Mouse (Mus musculus) forebrain, postnatal 0 days (tissue): ENCODE measurements at regions not wholly inside any gene's neighbourhood (a gene's known extent, or its start where the extent isn't known, plus 50 kb on each side); places are given as distances from the start of the nearest gene placed in this dataset.

Source experiments
- ATAC-seq: fragments of 200-750 bp; cut with Nextera tagmentation; 2 replicates; pipeline ENCODE4 v1.8.0; 2017; ENCODE audit warnings: mild to moderate bottlenecking, moderate library complexity
- DNase-seq: peaks from one replicate; pipeline ENCODE4 v3.0.0-alpha.2; 2015
- H3K27ac ChIP-seq: fragments of 300-500 bp; sonication (generic); 2 replicates; pipeline ENCODE4 v1.5.1; 2014; ENCODE audit warnings: low read depth, mild to moderate bottlenecking, antibody characterized with exemption, low read length, moderate library complexity, mixed read lengths
- H3K27me3 ChIP-seq: fragments of 300-500 bp; sonication (generic); 2 replicates; pipeline ENCODE4 v1.6.1; 2014; ENCODE audit warnings: mild to moderate bottlenecking, low read length, mixed read lengths; ENCODE audit not compliant: insufficient read depth
- H3K36me3 ChIP-seq: fragments of 300-500 bp; sonication (generic); 2 replicates; pipeline ENCODE4 v1.6.1; 2014; ENCODE audit warnings: mild to moderate bottlenecking, moderate library complexity; ENCODE audit not compliant: insufficient read depth
- H3K4me1 ChIP-seq: fragments of 300-500 bp; sonication (generic); 2 replicates; pipeline ENCODE4 v1.6.1; 2014; ENCODE audit warnings: antibody characterized with exemption; ENCODE audit not compliant: insufficient read depth
- H3K4me2 ChIP-seq: fragments of 300-500 bp; sonication (generic); 2 replicates; pipeline ENCODE4 v1.6.1; 2014; ENCODE audit warnings: low read depth, mild to moderate bottlenecking, moderate library complexity
- H3K4me3 ChIP-seq: fragments of 300-500 bp; sonication (generic); 2 replicates; pipeline ENCODE4 v1.5.1; 2014; ENCODE audit warnings: low read depth, low read length, mixed read lengths
- H3K9ac ChIP-seq: fragments of 300-500 bp; sonication (generic); 2 replicates; pipeline ENCODE4 v1.6.1; 2014; ENCODE audit warnings: mild to moderate bottlenecking
- H3K9me3 ChIP-seq: fragments of 300-500 bp; sonication (generic); 2 replicates; pipeline ENCODE4 v1.6.1; 2016; ENCODE audit warnings: low read length
- CTCF ChIP-seq: sonication (generic); IDR thresholded peaks from 2 replicates; pipeline ENCODE4 v1.5.1; 2016; ENCODE audit warnings: antibody characterized with exemption, control low read depth, low read depth
- WGBS: fragments of 180-500 bp; shearing (Covaris S2); extraction: QIAGEN DNeasy Blood & Tissue Kit; methylation state at CpG from one replicate; pipeline ENCODE4 v1.1.7; 2014; 5-methylcytosine and 5-hydroxymethylcytosine counted together

DNA sequence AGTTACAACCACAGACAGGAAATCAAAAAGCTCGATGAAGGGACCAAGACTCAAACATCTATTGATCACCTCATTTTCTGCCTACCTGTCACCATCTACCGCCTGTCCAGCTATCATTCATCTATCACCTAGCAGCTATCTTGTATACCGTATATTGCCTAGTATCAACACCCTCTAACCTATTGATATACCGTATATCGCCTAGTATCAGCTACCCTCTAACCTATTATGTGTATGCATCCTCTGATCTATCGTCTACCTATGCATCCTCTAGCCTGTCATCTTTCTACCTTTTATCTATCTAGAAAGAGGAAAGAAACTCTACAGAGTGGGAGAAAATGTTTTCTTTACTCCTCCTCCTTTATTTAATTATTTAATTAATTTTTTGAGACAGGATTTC lies 143.2 kb downstream of the Bmp7 start:
- Histone ChIP-seq H3K27me3 (no peaks in the 10 kb centered on the region), H3K4me1 (no peaks in the 10 kb centered on the region), H3K27ac (no peak overlapping the region), H3K9me3 (no peaks in the 10 kb centered on the region), H3K4me2 (no peak overlapping the region), H3K4me3 (no peak overlapping the region), H3K9ac (no peak overlapping the region), H3K36me3 (no peaks in the 10 kb centered on the region)
- DNase-seq: no peak
- ATAC-seq: no peak
- WGBS: 26% methylated on average over 6 of the region's 6 CpGs
- no peak for TF ChIP-seq CTCF

- no peak for DNase-seq
- H3K36me3 ChIP-seq: no peaks in the 10 kb centered on the region
Measured at GRCm38 (mm10) chr2:172799951-172800350, 140.2 kb downstream of the Bmp7 start.

DNA sequence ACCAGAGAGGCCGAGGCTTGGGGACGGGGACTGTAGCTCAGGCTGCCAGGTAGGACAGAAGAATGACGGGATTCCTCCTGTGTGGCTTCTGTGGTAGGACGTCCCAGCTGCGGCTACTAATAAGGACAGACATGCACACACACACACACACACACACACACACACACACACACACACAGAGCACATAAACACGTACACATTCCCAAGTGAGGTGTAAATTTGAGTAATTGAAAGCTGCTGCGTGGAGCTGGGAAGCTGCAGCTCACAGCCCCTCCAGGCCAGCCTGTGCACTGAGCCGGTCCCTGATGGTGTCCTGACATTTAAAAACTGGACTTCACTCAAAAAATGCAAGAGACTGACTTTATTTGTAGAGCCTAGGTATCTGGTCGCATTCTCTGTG lies 139.3 kb downstream of the Bmp7 start:
- Histone ChIP-seq H3K4me1 (no peaks in the 10 kb centered on the region), H3K27me3 (no peaks in the 10 kb centered on the region), H3K4me3 (no peak overlapping the region), H3K9ac (no peak overlapping the region), H3K27ac (no peak overlapping the region), H3K9me3 (no peaks in the 10 kb centered on the region), H3K36me3 (no peaks in the 10 kb centered on the region), H3K4me2 (no peak overlapping the region)
- TF ChIP-seq CTCF: no peak
- WGBS: 72% methylated on average over 9 of the region's 9 CpGs
- no peak for DNase-seq
- no peak for ATAC-seq

More at GRCm38 (mm10) chr2:172799951-172800350, 140.2 kb downstream of the Bmp7 start:
- Histone ChIP-seq H3K4me3 (no peak overlapping the region), H3K9me3 (no peaks in the 10 kb centered on the region), H3K9ac (no peak overlapping the region), H3K27me3 (no peaks in the 10 kb centered on the region), H3K27ac (no peak overlapping the region), H3K4me1 (no peaks in the 10 kb centered on the region), H3K4me2 (no peak overlapping the region)
- ATAC-seq: no peak
- 29% methylated on average over 10 of the region's 10 CpGs for WGBS
- TF ChIP-seq CTCF: no peak

DNA sequence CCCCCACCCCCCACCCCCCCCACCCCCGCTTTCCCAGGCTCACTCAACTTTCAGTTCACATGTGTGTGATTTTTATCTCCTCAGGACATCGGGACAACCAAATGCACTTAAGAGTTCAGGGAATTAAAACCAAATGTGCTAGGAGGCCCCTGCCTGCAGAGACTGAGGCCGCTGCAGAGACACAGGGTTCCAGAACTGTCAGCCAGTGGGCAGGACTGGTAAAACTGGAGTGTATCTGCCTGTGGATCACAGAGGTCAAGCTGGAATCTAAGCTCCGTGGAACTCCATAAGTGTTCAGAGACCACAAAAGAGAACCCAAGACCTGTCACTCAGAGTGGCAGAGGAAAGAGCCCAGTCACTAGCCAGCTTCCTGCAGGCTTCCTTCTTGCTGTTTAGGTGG lies 138.3 kb downstream of the Bmp7 start:
- 54% methylated on average over 4 of the region's 4 CpGs for whole genome bisulfite sequencing
- Histone ChIP-seq H3K9ac (no peak overlapping the region), H3K4me2 (no peak overlapping the region), H3K4me3 (no peak overlapping the region), H3K9me3 (no peaks in the 10 kb centered on the region), H3K36me3 (no peaks in the 10 kb centered on the region), H3K4me1 (no peaks in the 10 kb centered on the region), H3K27ac (no peak overlapping the region), H3K27me3 (no peaks in the 10 kb centered on the region)
- no peak for DNase-seq
- no peak for ATAC-seq
- no peak for TF ChIP-seq CTCF

DNA sequence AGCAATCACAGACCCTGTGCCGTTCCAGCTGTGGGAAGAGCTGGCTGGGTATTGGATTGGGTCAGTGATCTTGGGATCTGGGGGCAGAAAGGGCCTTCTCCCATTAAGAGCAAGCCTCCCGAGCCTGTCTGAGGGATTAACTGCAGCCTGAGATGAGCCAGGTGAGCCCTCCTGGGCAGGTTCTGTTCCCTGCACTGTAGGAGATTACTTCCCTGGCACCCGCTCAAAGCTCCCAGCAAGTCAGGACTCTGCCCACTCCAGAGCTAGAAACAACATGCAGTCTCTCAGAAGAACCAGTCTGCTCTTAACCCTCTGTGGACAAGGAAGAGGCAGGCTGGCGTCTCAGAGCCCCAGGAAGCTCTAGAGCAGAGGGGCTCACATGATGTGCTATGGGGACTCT lies 132.7 kb downstream of the Bmp7 start:
- Histone ChIP-seq H3K4me1 (no peaks in the 10 kb centered on the region), H3K27ac (no peak overlapping the region), H3K9me3 (no peaks in the 10 kb centered on the region), H3K27me3 (no peaks in the 10 kb centered on the region), H3K9ac (no peak overlapping the region), H3K4me3 (no peak overlapping the region), H3K36me3 (no peaks in the 10 kb centered on the region), H3K4me2 (no peak overlapping the region)
- ATAC-seq (no peak), DNase-seq (no peak)
- WGBS: 62% methylated on average over 4 of the region's 4 CpGs
- TF ChIP-seq CTCF: no peak

DNA sequence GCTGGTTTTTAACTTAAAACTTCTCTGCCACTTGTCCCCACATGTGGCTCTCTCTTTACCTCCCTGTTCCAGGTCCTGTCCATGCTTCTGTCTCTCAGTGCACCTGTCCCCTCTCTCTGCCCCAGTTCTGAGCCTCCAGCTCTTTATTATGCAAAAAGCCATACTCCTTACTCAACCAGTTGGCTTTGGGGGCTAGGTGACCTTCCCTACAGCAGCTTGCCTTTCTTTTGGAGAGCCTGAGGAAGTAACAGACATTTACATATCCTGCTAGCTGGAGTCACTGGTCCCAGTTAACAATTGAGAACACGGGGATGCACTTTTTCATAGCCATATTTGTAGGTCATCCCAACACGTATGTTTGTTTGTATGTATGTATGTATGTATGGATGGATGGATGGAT lies 130.8 kb downstream of the Bmp7 start:
- 90% methylated on average over 2 of the region's 2 CpGs for WGBS
- no peak for TF ChIP-seq CTCF
- Histone ChIP-seq H3K27ac (no peak overlapping the region), H3K36me3 (no peaks in the 10 kb centered on the region), H3K4me3 (no peak overlapping the region), H3K4me1 (no peaks in the 10 kb centered on the region), H3K27me3 (no peaks in the 10 kb centered on the region), H3K9ac (no peak overlapping the region), H3K4me2 (no peak overlapping the region), H3K9me3 (no peaks in the 10 kb centered on the region)
- no peak for ATAC-seq
- no peak for DNase-seq

GRCm38 (mm10) chr2:172813319-172813718 lies 126.8 kb downstream of the Bmp7 start:
- Histone ChIP-seq H3K4me3 (no peak overlapping the region), H3K27me3 (no peaks in the 10 kb centered on the region), H3K4me2 (no peak overlapping the region), H3K9ac (no peak overlapping the region), H3K4me1 (no peaks in the 10 kb centered on the region), H3K36me3 (no peaks in the 10 kb centered on the region), H3K9me3 (no peaks in the 10 kb centered on the region), H3K27ac (no peak overlapping the region)
- ATAC-seq: no peak
- TF ChIP-seq CTCF: no peak
- WGBS: 56% methylated on average over 11 of the region's 11 CpGs
- no peak for DNase-seq

- H3K9me3 ChIP-seq: no peaks in the 10 kb centered on the region
- H3K4me3 ChIP-seq: no peak overlapping the region
- TF ChIP-seq CTCF: no peak
- no peaks in the 10 kb centered on the region for H3K36me3 ChIP-seq
- no peak overlapping the region for H3K4me2 ChIP-seq
- WGBS: 63% methylated on average over 4 of the region's 4 CpGs
- no peak for DNase-seq
- ATAC-seq: no peak
- H3K9ac ChIP-seq: no peak overlapping the region
- H3K4me1 ChIP-seq: no peaks in the 10 kb centered on the region
- H3K27me3 ChIP-seq: no peaks in the 10 kb centered on the region
- no peak overlapping the region for H3K27ac ChIP-seq
Measured at GRCm38 (mm10) chr2:172813906-172814305, 126.2 kb downstream of the Bmp7 start.
